Mouse (Mus musculus) CH12.LX (cell line): ENCODE measurements around the gene Fam168b. TPM values are rescaled to one million over a fixed set of nuclear protein-coding genes. Genes with fewer than 3 reads are reported as not detected.

ENCODE experiments used
- DNase-seq: peaks from one replicate; pipeline ENCODE4 v3.0.0-alpha.2; 2013; ENCODE audit errors: extremely low read depth
- H3K27ac ChIP-seq: 2 replicates; pipeline ENCODE4 v1.5.1; 2012; ENCODE audit warnings: low read depth, mild to moderate bottlenecking, control low read depth, moderate library complexity; ENCODE audit not compliant: insufficient read depth
- H3K27me3 ChIP-seq: replicated peaks from 2 replicates; pipeline ENCODE3; 2012; ENCODE audit warnings: inconsistent platforms
- H3K36me3 ChIP-seq, 2 experiments: replicated peaks in 1 of 2; 2 replicates each; pipeline versions ENCODE3 to v1.6.1; 2012; ENCODE audit warnings: inconsistent platforms in 1 of 2, low read length in 1 of 2, mild to moderate bottlenecking in 1 of 2, mixed read lengths in 1 of 2, moderate library complexity in 1 of 2; ENCODE audit not compliant: control insufficient read depth in 1 of 2, insufficient read depth in 1 of 2
- H3K4me1 ChIP-seq, 2 experiments: 2 replicates each; pipeline ENCODE4 v1.6.1; 2012; ENCODE audit warnings: inconsistent platforms in 1 of 2, moderate library complexity in 1 of 2; ENCODE audit not compliant: insufficient read depth in 2 of 2, control insufficient read depth in 1 of 2
- H3K4me2 ChIP-seq: 2 replicates; pipeline ENCODE4 v1.6.1; 2012; ENCODE audit warnings: low read depth, mild to moderate bottlenecking, control low read depth; ENCODE audit not compliant: poor library complexity, insufficient read depth, severe bottlenecking
- H3K4me3 ChIP-seq, 3 experiments: fragments of 150-350 bp in 1 of 3; sonication (generic) in 1 of 3; replicated peaks in 1 of 3; 2 replicates each; pipeline versions ENCODE3 to v1.5.1; 2011 to 2012; ENCODE audit warnings: low read depth in 2 of 3, low read length in 2 of 3, mild to moderate bottlenecking in 2 of 3, moderate library complexity in 2 of 3, control low read depth in 1 of 3, improper control_type of control experiment in 1 of 3, inconsistent platforms in 1 of 3, mixed read lengths in 1 of 3; ENCODE audit not compliant: poor library complexity in 1 of 3
- H3K79me2 ChIP-seq: replicated peaks from 2 replicates; pipeline ENCODE4 v1.6.1; 2012; ENCODE audit warnings: mild to moderate bottlenecking, moderate library complexity; ENCODE audit not compliant: control insufficient read depth, poor library complexity, insufficient read depth, severe bottlenecking; ENCODE audit errors: extremely low read depth
- H3K9ac ChIP-seq: 2 replicates; pipeline ENCODE4 v1.6.1; 2012; ENCODE audit warnings: low read depth, mild to moderate bottlenecking, control low read depth, moderate library complexity; ENCODE audit not compliant: insufficient read depth
- H3K9me3 ChIP-seq: replicated peaks from 2 replicates; pipeline ENCODE3; 2012; ENCODE audit warnings: low read length, inconsistent platforms, mixed read lengths
- BHLHE40 ChIP-seq: IDR thresholded peaks from 2 replicates; pipeline ENCODE4 v1.6.1; 2011; ENCODE audit warnings: mild to moderate bottlenecking, low read depth, low read length, improper control_type of control experiment
- CHD1 ChIP-seq: IDR thresholded peaks from 2 replicates; pipeline ENCODE4 v1.6.1; 2012; ENCODE audit warnings: low read depth, low read length, improper control_type of control experiment, inconsistent platforms
- CTCF ChIP-seq, 2 experiments: IDR thresholded peaks in 1 of 2; conservative IDR thresholded peaks in 1 of 2; 2 replicates each; pipeline ENCODE4 v1.5.1; 2011 to 2012; ENCODE audit warnings: low read depth in 2 of 2, low read length in 2 of 2, improper control_type of control experiment in 1 of 2, inconsistent platforms in 1 of 2, mild to moderate bottlenecking in 1 of 2, moderate library complexity in 1 of 2
- E2F4 ChIP-seq: IDR thresholded peaks from 2 replicates; pipeline ENCODE4 v1.6.1; 2011; ENCODE audit warnings: low read depth, low read length, improper control_type of control experiment; ENCODE audit not compliant: insufficient replicate concordance
- ELF1 ChIP-seq: IDR thresholded peaks from 2 replicates; pipeline ENCODE4 v1.6.1; 2014; ENCODE audit warnings: low read depth, mild to moderate bottlenecking, inconsistent platforms, low read length, improper control_type of control experiment
- EP300 ChIP-seq: IDR thresholded peaks from 2 replicates; pipeline ENCODE4 v1.6.1; 2011; ENCODE audit warnings: low read length, improper control_type of control experiment
- ETS1 ChIP-seq: conservative IDR thresholded peaks from 2 replicates; pipeline ENCODE4 v1.6.1; 2012; ENCODE audit warnings: low read depth, mild to moderate bottlenecking, inconsistent platforms, low read length, improper control_type of control experiment, moderate library complexity
- GABPA ChIP-seq: IDR thresholded peaks from 2 replicates; pipeline ENCODE4 v1.6.1; 2012; ENCODE audit warnings: low read depth, low read length, improper control_type of control experiment, inconsistent platforms; ENCODE audit not compliant: insufficient replicate concordance
- HCFC1 ChIP-seq: IDR thresholded peaks from 2 replicates; pipeline ENCODE4 v1.6.1; 2012; ENCODE audit warnings: low read depth, mild to moderate bottlenecking, inconsistent platforms, low read length, improper control_type of control experiment
- IRF4 ChIP-seq: IDR thresholded peaks from 2 replicates; pipeline ENCODE4 v1.6.1; 2014; ENCODE audit warnings: low read depth, mild to moderate bottlenecking, inconsistent platforms, low read length, improper control_type of control experiment
- JUN ChIP-seq: IDR thresholded peaks from 2 replicates; pipeline ENCODE4 v1.6.1; 2011; ENCODE audit warnings: low read depth, mild to moderate bottlenecking, low read length, improper control_type of control experiment, moderate library complexity; ENCODE audit not compliant: insufficient read depth
- JUND ChIP-seq: conservative IDR thresholded peaks from 2 replicates; pipeline ENCODE4 v1.6.1; 2011; ENCODE audit warnings: low read depth, low read length, improper control_type of control experiment
- MAFK ChIP-seq: IDR thresholded peaks from 2 replicates; pipeline ENCODE4 v1.6.1; 2011; ENCODE audit warnings: low read length, improper control_type of control experiment; ENCODE audit not compliant: insufficient replicate concordance
- MAZ ChIP-seq: IDR thresholded peaks from 2 replicates; pipeline ENCODE4 v1.6.1; 2012; ENCODE audit warnings: low read depth, mild to moderate bottlenecking, inconsistent platforms, low read length, improper control_type of control experiment, moderate library complexity
- MEF2A ChIP-seq: IDR thresholded peaks from 2 replicates; pipeline ENCODE4 v1.6.1; 2014; ENCODE audit warnings: low read depth, mild to moderate bottlenecking, inconsistent platforms, low read length, improper control_type of control experiment, borderline replicate concordance
- MYC ChIP-seq: IDR thresholded peaks from 2 replicates; pipeline ENCODE4 v1.6.1; 2011; ENCODE audit warnings: low read depth, mild to moderate bottlenecking, improper control_type of control experiment, low read length
- NELFE ChIP-seq: IDR thresholded peaks from 2 replicates; pipeline ENCODE4 v1.6.1; 2011; ENCODE audit warnings: low read depth, low read length, improper control_type of control experiment
- NRF1 ChIP-seq: IDR thresholded peaks from 2 replicates; pipeline ENCODE4 v1.6.1; 2014; ENCODE audit warnings: low read depth, mild to moderate bottlenecking, inconsistent platforms, low read length, improper control_type of control experiment, moderate library complexity
- POLR2AphosphoS2 ChIP-seq: IDR thresholded peaks from 2 replicates; pipeline ENCODE4 v1.6.1; 2011; ENCODE audit warnings: low read depth, low read length, improper control_type of control experiment
- RAD21 ChIP-seq: IDR thresholded peaks from 2 replicates; pipeline ENCODE4 v1.6.1; 2011; ENCODE audit warnings: low read depth, mild to moderate bottlenecking, low read length, improper control_type of control experiment, moderate library complexity
- SMC3 ChIP-seq: IDR thresholded peaks from 2 replicates; pipeline ENCODE4 v1.6.1; 2011; ENCODE audit warnings: low read depth, low read length, improper control_type of control experiment
- TBP ChIP-seq: conservative IDR thresholded peaks from 2 replicates; pipeline ENCODE4 v1.6.1; 2011; ENCODE audit warnings: low read depth, low read length, improper control_type of control experiment
- UBTF ChIP-seq: IDR thresholded peaks from 2 replicates; pipeline ENCODE4 v1.6.1; 2012; ENCODE audit warnings: low read depth, mild to moderate bottlenecking, inconsistent platforms, low read length, improper control_type of control experiment, moderate library complexity
- USF2 ChIP-seq: conservative IDR thresholded peaks from 2 replicates; pipeline ENCODE4 v1.6.1; 2011; ENCODE audit warnings: low read depth, low read length, improper control_type of control experiment
- ZC3H11A ChIP-seq: IDR thresholded peaks from 2 replicates; pipeline ENCODE4 v1.6.1; 2012; ENCODE audit warnings: low read depth, mild to moderate bottlenecking, inconsistent platforms, low read length, improper control_type of control experiment
- ZKSCAN1 ChIP-seq: IDR thresholded peaks from 2 replicates; pipeline ENCODE4 v1.6.1; 2012; ENCODE audit warnings: low read depth, inconsistent platforms, low read length, improper control_type of control experiment, borderline replicate concordance
- ZMIZ1 ChIP-seq: IDR thresholded peaks from 2 replicates; pipeline ENCODE4 v1.6.1; 2012; ENCODE audit warnings: low read depth, mild to moderate bottlenecking, inconsistent platforms, low read length, improper control_type of control experiment
- ZNF384 ChIP-seq: IDR thresholded peaks from 2 replicates; pipeline ENCODE4 v1.6.1; 2012; ENCODE audit warnings: low read depth, low read length, improper control_type of control experiment, inconsistent platforms
- dilution Hi-C: fragments of 300-500 bp; cut with MboI; formaldehyde crosslinking; loops from 2 replicates; pipeline ENCODE4 v1.14.3; 2020; ENCODE audit warnings: low sequenced_read_pairs; ENCODE audit not compliant: extremely low pct_unique_long_range_greater_than_20kb, extremely low pct_ligation_motif_present
- in situ Hi-C: fragments of 300-500 bp; cut with MboI; formaldehyde crosslinking; loops from 3 replicates; pipeline ENCODE4 v1.14.3; 2019; ENCODE audit warnings: low sequenced_read_pairs, low pct_ligation_motif_present, low pct_unique_long_range_greater_than_20kb, mixed read lengths
- polyA plus RNA-seq: library from polyadenylated mRNA; unstranded; fragments of >175 nt; gene quantifications from 2 replicates; pipeline ENCODE4 v1.2.1, GENCODE M21; 2012; ENCODE audit warnings: low read depth; ENCODE audit not compliant: insufficient read length
- total RNA-seq, 2 experiments: library from RNA; depleted of rRNA; stranded (reverse); fragments of 300-350 nt in 1 of 2; fragments of >200 nt in 1 of 2; gene quantifications; 2 replicates each; pipeline ENCODE4 v1.2.3; 2012 to 2014

Fam168b gene
- total and polyA plus RNA-seq, 3 experiments, result 50.5 to 67.5 (median 60.9) TPM

- Histone ChIP-seq H3K27me3 (no peaks in the 10 kb centered on the region), H3K79me2 (no peaks in the 10 kb centered on the region), H3K4me2 (no peak overlapping the region), H3K4me3 (no peak overlapping the region), H3K9me3 (no peaks in the 10 kb centered on the region), H3K36me3 (peaks cover 54 to 98% of the 10 kb centered on the region in 2 experiments), H3K4me1 (peaks cover 0 to 2% of the 10 kb centered on the region in 2 experiments; a peak in 2 of 4 replicates), H3K27ac (no peak overlapping the region), H3K9ac (no peak overlapping the region)
- in situ Hi-C loops, result loop anchor here (10.0 kb wide), 1 partner anchor 56 kb away; no protein-coding TSS in a partner anchor
- no peak for TF ChIP-seq BHLHE40
- no peak for TF ChIP-seq MAFK
- TF ChIP-seq ELF1, result no peak
- no peak for TF ChIP-seq MEF2A
- no peak for TF ChIP-seq MAZ
- TF ChIP-seq ZC3H11A, result no peak
- TF ChIP-seq USF2, result no peak
- TF ChIP-seq NELFE, result no peak
- no peak for TF ChIP-seq CHD1
- TF ChIP-seq ZKSCAN1, result no peak
- no peak for TF ChIP-seq ZNF384
- TF ChIP-seq RAD21, result no peak
- no peak for TF ChIP-seq NRF1
- no peak for TF ChIP-seq HCFC1
- TF ChIP-seq TBP, result no peak
- no peak for TF ChIP-seq GABPA
- TF ChIP-seq JUN, result no peak
- TF ChIP-seq ZMIZ1, result no peak
- TF ChIP-seq E2F4, result no peak
- no peak for TF ChIP-seq IRF4
- DNase-seq, result no peak
- dilution Hi-C loops, result no loop called here
Measured at GRCm38 (mm10) chr1:34808445-34808844, 34.4 kb downstream of the Fam168b start.

DNA sequence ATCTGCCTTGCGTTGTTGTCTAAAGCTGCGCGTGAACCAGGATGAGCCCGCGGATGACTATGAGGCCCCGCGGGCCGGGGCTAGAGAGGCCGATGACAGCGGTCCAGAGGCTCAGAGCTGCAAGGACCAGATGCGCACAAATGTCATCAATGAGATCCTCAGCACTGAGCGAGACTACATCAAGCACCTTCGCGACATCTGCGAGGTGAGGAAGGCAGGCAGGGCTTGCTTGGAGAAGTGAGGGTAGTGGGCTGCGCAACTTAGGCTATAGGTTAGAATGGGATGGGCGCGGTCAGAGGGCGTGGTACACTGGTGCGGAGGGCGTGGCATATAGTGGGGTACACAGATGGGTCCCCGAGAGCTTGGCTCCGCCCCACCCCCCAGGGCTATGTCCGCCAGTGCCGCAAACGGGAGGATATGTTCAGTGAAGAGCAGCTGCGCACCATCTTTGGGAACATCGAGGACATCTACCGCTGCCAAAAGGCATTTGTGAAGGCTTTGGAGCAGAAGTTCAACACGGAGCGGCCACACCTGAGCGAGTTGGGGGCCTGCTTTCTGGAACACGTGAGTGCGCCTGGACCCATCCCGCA, 36.8 kb downstream of the Fam168b start:
- Histone ChIP-seq H3K9me3 (no peaks in the 10 kb centered on the region), H3K27me3 (no peaks in the 10 kb centered on the region), H3K4me1 (peaks cover 6 to 19% of the 10 kb centered on the region in 2 experiments), H3K27ac (no peak overlapping the region), H3K4me3 (no peak overlapping the region), H3K79me2 (no peaks in the 10 kb centered on the region), H3K4me2 (no peak overlapping the region), H3K9ac (no peak overlapping the region), H3K36me3 (peaks cover 32 to 81% of the 10 kb centered on the region in 2 experiments)
- TF ChIP-seq MAFK, result no peak
- TF ChIP-seq ELF1, result no peak
- no peak for TF ChIP-seq ETS1
- TF ChIP-seq USF2, result no peak
- no peak for TF ChIP-seq ZKSCAN1
- no peak for TF ChIP-seq POLR2AphosphoS2
- TF ChIP-seq GABPA, result no peak
- no peak for TF ChIP-seq SMC3
- no peak for TF ChIP-seq MYC
- no peak for TF ChIP-seq UBTF
- TF ChIP-seq MEF2A, result no peak
- no peak for TF ChIP-seq EP300
- TF ChIP-seq JUN, result no peak
- no peak for TF ChIP-seq CHD1
- no peak for TF ChIP-seq NRF1
- TF ChIP-seq JUND, result no peak
- no peak for TF ChIP-seq CTCF (conservative IDR thresholded peaks at IDR 0.05 in 1 of 2, IDR thresholded peaks at IDR 0.05 in 1 of 2; ENCODE audit: low read depth in 2 of 2, low read length in 2 of 2)
- no peak for TF ChIP-seq HCFC1
- in situ Hi-C loops (loop anchor here (10.0 kb wide), 1 partner anchor 59 kb away; no protein-coding TSS in a partner anchor), dilution Hi-C loops (no loop called here)
- no peak for DNase-seq
